Mouse (Mus musculus): ENCODE measurements at regions not wholly inside any gene's neighbourhood (a gene's known extent, or its start where the extent isn't known, plus 50 kb on each side); places are given as distances from the start of the nearest gene placed in this dataset.

GRCm38 (mm10) chr6:52385044-52385443 is 71.7 kb downstream of the Evx1 start:
- TF ChIP-seq FLI1 (IDR thresholded peaks at IDR 0.05; ENCODE audit: low read length) = no peak
- no peak for TF ChIP-seq GATA1 (IDR thresholded peaks at IDR 0.05; ENCODE audit: borderline replicate concordance, low read length)

All from megakaryocyte, embryonic 14.5 days (primary cell).